Comparison of ENCODE assay signal across 9 mouse cellular contexts in the genomic region with DNA sequence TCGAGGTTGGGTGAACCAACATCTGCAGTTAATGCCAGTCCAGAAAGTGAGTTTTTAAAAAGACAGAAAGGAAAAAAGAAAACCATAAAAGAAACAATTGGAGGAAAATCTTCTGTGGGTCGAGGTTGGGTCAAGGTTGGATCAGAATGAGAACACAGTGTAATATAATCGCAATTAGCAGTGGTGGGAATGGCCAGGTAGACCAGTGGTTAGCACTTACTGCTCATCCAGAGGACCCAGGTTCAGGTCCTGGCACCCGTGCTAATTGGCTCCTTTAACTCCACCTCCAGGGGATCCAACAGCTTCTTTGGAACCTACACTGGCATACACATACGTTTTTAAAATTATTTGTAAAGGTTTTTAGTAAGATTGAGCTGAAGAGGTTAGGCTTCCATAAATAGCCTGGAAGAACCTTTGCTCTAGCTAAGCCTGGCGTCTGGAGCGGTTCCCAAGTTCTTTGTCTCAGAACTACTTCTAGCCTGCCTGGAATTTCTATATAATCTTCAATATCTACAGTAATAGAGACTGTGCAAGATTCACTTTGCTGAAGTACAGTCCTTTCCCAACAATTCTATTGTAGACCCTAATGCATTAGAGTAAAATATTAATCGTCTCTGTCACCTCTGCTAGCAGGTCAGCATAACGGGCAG. TPM values are rescaled to one million over a fixed set of nuclear protein-coding genes. Genes with fewer than 3 reads are reported as not detected.
DNase-seq lines count a peak whose midpoint lies in the region; ATAC-seq and TF ChIP-seq lines count a peak whose summit lies in the region.
"Had no signal": no experiment of that assay in that cellular context is flagged by ENCODE, and none has a peak within 500 bp of the region (broad histone marks: within the 10 kb centered on the region; RNA-seq: fewer than 3 reads in every experiment).

No protein-coding gene starts in this region.

- peak overlapping the region; percentile 51 for H3K4me2 ChIP-seq in lung, embryonic 16.5 days (ENCODE audit: low read depth, low read length)
- H3K4me2 ChIP-seq in limb, embryonic 14.5 days (replicated peaks; ENCODE audit: low read depth, low read length, severe bottlenecking), result peak overlapping the region; percentile 67
- H3K4me2 ChIP-seq in stomach, embryonic 16.5 days (ENCODE audit: low read depth, low read length), result peak overlapping the region; percentile 63

- no peaks in the 10 kb centered on the region for H3K27me3 ChIP-seq in lung, embryonic 16.5 days (ENCODE audit: control insufficient read depth, insufficient read depth, low read depth, low read length)
- H3K27me3 ChIP-seq in limb, embryonic 14.5 days (ENCODE audit: control insufficient read depth, insufficient read depth, low read length), result no peaks in the 10 kb centered on the region
- H3K27me3 ChIP-seq in stomach, embryonic 16.5 days (ENCODE audit: control insufficient read depth, insufficient read depth, low read length), result no peaks in the 10 kb centered on the region

- DNase-seq in gastrocnemius, adult 2 months, result no peak
- DNase-seq in gastrocnemius, postnatal 14 days, result no peak
- DNase-seq in lung, postnatal 25 days (ENCODE audit: low spot score), result no peak
- no peak for DNase-seq in limb, embryonic 14.5 days (ENCODE audit: low spot score)
- no peak for DNase-seq in layer of hippocampus, adult 8-10 months (ENCODE audit: low spot score in 2 of 2)
- no peak for DNase-seq in thymus, postnatal 36 days
- DNase-seq: thymus, postnatal 4 days had no signal

- no peak for ATAC-seq in lung, embryonic 16.5 days (ENCODE audit: low read depth)
- ATAC-seq in limb, embryonic 14.5 days (ENCODE audit: low FRiP score, low read depth), result no peak
- no peak for ATAC-seq in stomach, embryonic 16.5 days (ENCODE audit: insufficient read depth, low FRiP score)

- H3K27ac ChIP-seq in gastrocnemius, adult 2 months, result peak overlapping the region; percentile 88
- no peak overlapping the region for H3K27ac ChIP-seq in lung, embryonic 16.5 days (ENCODE audit: low read length)
- no peak overlapping the region for H3K27ac ChIP-seq in limb, embryonic 14.5 days (replicated peaks; ENCODE audit: low read depth, low read length)
- no peak overlapping the region for H3K27ac ChIP-seq in stomach, embryonic 16.5 days (ENCODE audit: low read length)

- no peak for TF ChIP-seq CTCF in gastrocnemius, adult 2 months (IDR thresholded peaks at IDR 0.05)

- peaks cover 14% of the 10 kb centered on the region for H3K4me1 ChIP-seq in lung, embryonic 16.5 days (replicated peaks; ENCODE audit: control insufficient read depth, insufficient read depth, low read length)
- H3K4me1 ChIP-seq in limb, embryonic 14.5 days (ENCODE audit: control insufficient read depth, insufficient read depth, low read length), result no peaks in the 10 kb centered on the region
- H3K4me1 ChIP-seq in stomach, embryonic 16.5 days (ENCODE audit: control insufficient read depth, insufficient read depth, low read length), result peaks cover 13% of the 10 kb centered on the region; the same call in 1 of the 2 replicates

- no peaks in the 10 kb centered on the region for H3K36me3 ChIP-seq in lung, embryonic 16.5 days (ENCODE audit: control insufficient read depth, insufficient read depth, low read length)
- H3K36me3 ChIP-seq in limb, embryonic 14.5 days (ENCODE audit: control insufficient read depth, insufficient read depth, low read length), result peaks cover 3% of the 10 kb centered on the region; the same call in 1 of the 2 replicates
- H3K36me3 ChIP-seq in stomach, embryonic 16.5 days (ENCODE audit: control insufficient read depth, insufficient read depth, low read length), result no peaks in the 10 kb centered on the region

- no peak overlapping the region for H3K9ac ChIP-seq in lung, embryonic 16.5 days (ENCODE audit: low read length)
- no peak overlapping the region for H3K9ac ChIP-seq in limb, embryonic 14.5 days (ENCODE audit: low read depth, low read length, severe bottlenecking)
- peak overlapping the region; percentile 86 for H3K9ac ChIP-seq in stomach, embryonic 16.5 days (ENCODE audit: low read length)

- H3K4me3 ChIP-seq in gastrocnemius, adult 2 months, result peak overlapping the region; percentile 81
- no peak overlapping the region; the same call in none of the 2 replicates for H3K4me3 ChIP-seq in lung, embryonic 16.5 days (ENCODE audit: low read length)
- H3K4me3 ChIP-seq in limb, embryonic 14.5 days (replicated peaks; ENCODE audit: low read length), result no peak overlapping the region
- H3K4me3 ChIP-seq in stomach, embryonic 16.5 days (replicated peaks; ENCODE audit: low read length), result peak overlapping the region; percentile 75

- 57% methylated on average over 9 of the region's 9 CpGs for WGBS in lung, embryonic 16.5 days
- WGBS in limb, embryonic 14.5 days, result 63% methylated on average over 9 of the region's 9 CpGs
- 61% methylated on average over 9 of the region's 9 CpGs for WGBS in stomach, embryonic 16.5 days

- intact Hi-C loops in gastrocnemius, adult 2 months (cut with DNase I), result no loop called here
- intact Hi-C loops in gastrocnemius, postnatal 14 days (cut with DNase I; ENCODE audit: low total_unique reads), result no loop called here

- TF ChIP-seq POLR2A in limb, embryonic 14.5 days (IDR thresholded peaks at IDR 0.05; ENCODE audit: borderline replicate concordance, extremely low read depth, insufficient read depth, insufficient read length), result no peak

- no peaks in the 10 kb centered on the region for H3K9me3 ChIP-seq in lung, embryonic 16.5 days (ENCODE audit: control insufficient read depth, low read length)
- H3K9me3 ChIP-seq in limb, embryonic 14.5 days (ENCODE audit: control insufficient read depth, low read length), result no peaks in the 10 kb centered on the region
- H3K9me3 ChIP-seq in stomach, embryonic 16.5 days (replicated peaks; ENCODE audit: control insufficient read depth, low read length), result no peaks in the 10 kb centered on the region

RNA-seq across cellular contexts. Expression of a gene that starts 0.8 kb away (rescaled TPM):
- total RNA-seq in gastrocnemius, adult 2 months (2021), result 1 to 10 TPM; 5.5 to 6.2 TPM
- 10 to 100 TPM; 12.2 to 13.0 TPM for total RNA-seq in gastrocnemius, postnatal 14 days (2021)
- 16.3 and 21.5 TPM in 2 replicates for polyA plus RNA-seq in lung, embryonic 16.5 days (2015; fragmentation: Nextera tagmentation; extraction: Ambion mirVana)
- polyA plus RNA-seq in limb, embryonic 14.5 days (2012; rRNA removed), result 23.8 and 27.8 TPM in 2 replicates
- polyA plus RNA-seq in limb, embryonic 14.5 days (2014; fragmentation: Nextera tagmentation; extraction: Ambion mirVana), result 16.1 and 22.4 TPM in 2 replicates
- 15.4 and 18.3 TPM in 2 replicates for polyA plus RNA-seq in stomach, embryonic 16.5 days (2015; fragmentation: Nextera tagmentation; extraction: Ambion mirVana)
- total RNA-seq in layer of hippocampus, adult 8-10 months (2022), result 10 to 100 TPM; 25.1 to 32.1 (median 29.6) TPM

RNA-seq across cellular contexts. Expression of a gene that starts 8.9 kb away (rescaled TPM):
- 100 to 1,000 TPM; 215 to 230 TPM for total RNA-seq in gastrocnemius, adult 2 months (2021)
- 100 to 1,000 TPM; 252 to 272 TPM for total RNA-seq in gastrocnemius, postnatal 14 days (2021)
- 165 and 173 TPM in 2 replicates for polyA plus RNA-seq in lung, embryonic 16.5 days (2015; fragmentation: Nextera tagmentation; extraction: Ambion mirVana)
- 5,532 and 5,668 TPM in 2 replicates for polyA plus RNA-seq in limb, embryonic 14.5 days (2012; rRNA removed)
- 252 and 266 TPM in 2 replicates for polyA plus RNA-seq in limb, embryonic 14.5 days (2014; fragmentation: Nextera tagmentation; extraction: Ambion mirVana)
- 152 and 178 TPM in 2 replicates for polyA plus RNA-seq in stomach, embryonic 16.5 days (2015; fragmentation: Nextera tagmentation; extraction: Ambion mirVana)
- 100 to 1,000 TPM; 110 to 313 (median 237) TPM for total RNA-seq in layer of hippocampus, adult 8-10 months (2022)

RNA-seq across cellular contexts. Expression of a gene that starts 55.3 kb away (rescaled TPM):
- not detected for total RNA-seq in gastrocnemius, adult 2 months (2021)
- not detected for total RNA-seq in gastrocnemius, postnatal 14 days (2021)
- 0.29 and 0.53 TPM in 2 replicates for polyA plus RNA-seq in lung, embryonic 16.5 days (2015; fragmentation: Nextera tagmentation; extraction: Ambion mirVana)
- polyA plus RNA-seq in limb, embryonic 14.5 days (2012; rRNA removed), result 0.04 and 0.08 TPM in 2 replicates
- 0.11 and 0.23 TPM in 2 replicates for polyA plus RNA-seq in limb, embryonic 14.5 days (2014; fragmentation: Nextera tagmentation; extraction: Ambion mirVana)
- 0.31 and 0.57 TPM in 2 replicates for polyA plus RNA-seq in stomach, embryonic 16.5 days (2015; fragmentation: Nextera tagmentation; extraction: Ambion mirVana)
- under 1 TPM in 3 of 4 experiments, not detected in 1; 0.17 to 0.36 (median 0.35) TPM for total RNA-seq in layer of hippocampus, adult 8-10 months (2022)

Comparison
In these comparisons a context has a peak if more than half of its experiments do, and no peak if none do; other contexts are left out.
1. H3K4me3 ChIP-seq: peak in gastrocnemius, adult 2 months (single experiment) and stomach, embryonic 16.5 days (single experiment); none in lung, embryonic 16.5 days (single experiment) and limb, embryonic 14.5 days (single experiment).
2. Peak in every context shown above with its lines, with median percentiles within 50 percentile points of each other: H3K4me2 ChIP-seq.